Mouse (Mus musculus): ENCODE data around the gene Fscn2. TPM values are rescaled to one million over a fixed set of nuclear protein-coding genes. Genes with fewer than 3 reads are reported as not detected.

Gene Fscn2
- polyA plus RNA-seq, 1 experiment from 2014 or later, result 0.91 TPM

- WGBS, result 79% methylated on average over 17 of the region's 17 CpGs
- no peak overlapping the region for H3K4me3 ChIP-seq (ENCODE audit: low read length)
- peak overlapping the region; percentile 56 for H3K27ac ChIP-seq (ENCODE audit: low read length)
- H3K4me1 ChIP-seq (ENCODE audit: control insufficient read depth, insufficient read depth, low read length), result peaks cover 56% of the 10 kb centered on the region
- no peak overlapping the region for H3K9ac ChIP-seq (ENCODE audit: low read length)
- H3K4me2 ChIP-seq (ENCODE audit: low read depth, low read length), result no peak overlapping the region
- no peaks in the 10 kb centered on the region for H3K36me3 ChIP-seq (ENCODE audit: control insufficient read depth, insufficient read depth)
- no peaks in the 10 kb centered on the region for H3K9me3 ChIP-seq (replicated peaks; ENCODE audit: control insufficient read depth, low read length)
- no peak for ATAC-seq (replicated peaks; ENCODE audit: extremely low read depth, insufficient read depth, low FRiP score)
- no peaks in the 10 kb centered on the region for H3K27me3 ChIP-seq (ENCODE audit: control insufficient read depth, insufficient read depth, low read length)
Measured at GRCm38 (mm10) chr11:120354304-120355276, 6.7 kb upstream of the Fscn2 start.

- H3K9ac ChIP-seq (ENCODE audit: low read length), result no peak overlapping the region
- peaks cover 60% of the 10 kb centered on the region for H3K4me1 ChIP-seq (ENCODE audit: control insufficient read depth, insufficient read depth, low read length)
- ATAC-seq (replicated peaks; ENCODE audit: extremely low read depth, insufficient read depth, low FRiP score), result no peak
- no peaks in the 10 kb centered on the region for H3K36me3 ChIP-seq (ENCODE audit: control insufficient read depth, insufficient read depth)
- H3K4me3 ChIP-seq (ENCODE audit: low read length), result no peak overlapping the region
- 46% methylated on average over 5 of the region's 5 CpGs for WGBS
- peak overlapping the region; percentile 56 for H3K27ac ChIP-seq (ENCODE audit: low read length)
- H3K4me2 ChIP-seq (ENCODE audit: low read depth, low read length), result no peak overlapping the region
- no peaks in the 10 kb centered on the region for H3K27me3 ChIP-seq (ENCODE audit: control insufficient read depth, insufficient read depth, low read length)
- no peaks in the 10 kb centered on the region for H3K9me3 ChIP-seq (replicated peaks; ENCODE audit: control insufficient read depth, low read length)
Measured at GRCm38 (mm10) chr11:120355277-120356039, 5.9 kb upstream of the Fscn2 start.

GRCm38 (mm10) chr11:120356319-120356840, 5.0 kb upstream of the Fscn2 start:
- ATAC-seq (replicated peaks; ENCODE audit: extremely low read depth, insufficient read depth, low FRiP score), result no peak
- Histone ChIP-seq H3K4me2 (ENCODE audit: low read depth, low read length) (no peak overlapping the region), H3K9me3 (replicated peaks; ENCODE audit: control insufficient read depth, low read length) (no peaks in the 10 kb centered on the region), H3K4me3 (ENCODE audit: low read length) (no peak overlapping the region), H3K4me1 (ENCODE audit: control insufficient read depth, insufficient read depth, low read length) (peaks cover 53% of the 10 kb centered on the region), H3K27me3 (ENCODE audit: control insufficient read depth, insufficient read depth, low read length) (no peaks in the 10 kb centered on the region), H3K9ac (ENCODE audit: low read length) (no peak overlapping the region), H3K27ac (ENCODE audit: low read length) (no peak overlapping the region), H3K36me3 (ENCODE audit: control insufficient read depth, insufficient read depth) (no peaks in the 10 kb centered on the region)
- WGBS, result 78% methylated on average over 15 of the region's 15 CpGs

GRCm38 (mm10) chr11:120356900-120357299, 4.4 kb upstream of the Fscn2 start:
- Histone ChIP-seq H3K4me1 (ENCODE audit: control insufficient read depth, insufficient read depth, low read length) (peaks cover 48% of the 10 kb centered on the region), H3K9ac (ENCODE audit: low read length) (no peak overlapping the region), H3K27me3 (ENCODE audit: control insufficient read depth, insufficient read depth, low read length) (no peaks in the 10 kb centered on the region), H3K9me3 (replicated peaks; ENCODE audit: control insufficient read depth, low read length) (no peaks in the 10 kb centered on the region), H3K4me2 (ENCODE audit: low read depth, low read length) (no peak overlapping the region), H3K27ac (ENCODE audit: low read length) (no peak overlapping the region), H3K4me3 (ENCODE audit: low read length) (no peak overlapping the region), H3K36me3 (ENCODE audit: control insufficient read depth, insufficient read depth) (no peaks in the 10 kb centered on the region)
- no peak for ATAC-seq (replicated peaks; ENCODE audit: extremely low read depth, insufficient read depth, low FRiP score)
- 90% methylated on average over 4 of the region's 4 CpGs for WGBS

- 16% methylated on average over 10 of the region's 10 CpGs for WGBS
- peak; percentile 24; the same call in 1 of the 2 replicates for ATAC-seq (replicated peaks; ENCODE audit: extremely low read depth, insufficient read depth, low FRiP score)
Measured at GRCm38 (mm10) chr11:120357791-120358401, 3.4 kb upstream of the Fscn2 start.

GRCm38 (mm10) chr11:120359391-120359790, 1.9 kb upstream of the Fscn2 start:
- WGBS, result 73% methylated on average over 6 of the region's 6 CpGs
- peaks cover 27% of the 10 kb centered on the region for H3K4me1 ChIP-seq (ENCODE audit: control insufficient read depth, insufficient read depth, low read length)
- H3K36me3 ChIP-seq (ENCODE audit: control insufficient read depth, insufficient read depth), result no peaks in the 10 kb centered on the region
- H3K27me3 ChIP-seq (ENCODE audit: control insufficient read depth, insufficient read depth, low read length), result no peaks in the 10 kb centered on the region
- no peak overlapping the region for H3K4me3 ChIP-seq (ENCODE audit: low read length)
- H3K9ac ChIP-seq (ENCODE audit: low read length), result no peak overlapping the region
- H3K4me2 ChIP-seq (ENCODE audit: low read depth, low read length), result no peak overlapping the region
- no peak overlapping the region for H3K27ac ChIP-seq (ENCODE audit: low read length)
- no peak for ATAC-seq (replicated peaks; ENCODE audit: extremely low read depth, insufficient read depth, low FRiP score)
- no peaks in the 10 kb centered on the region for H3K9me3 ChIP-seq (replicated peaks; ENCODE audit: control insufficient read depth, low read length)

More at GRCm38 (mm10) chr11:120357791-120358401, 3.4 kb upstream of the Fscn2 start:
- H3K27ac ChIP-seq (ENCODE audit: low read length), result peak overlapping the region; percentile 40
- no peaks in the 10 kb centered on the region for H3K9me3 ChIP-seq (replicated peaks; ENCODE audit: control insufficient read depth, low read length)
- no peak overlapping the region for H3K4me3 ChIP-seq (ENCODE audit: low read length)
- no peaks in the 10 kb centered on the region for H3K27me3 ChIP-seq (ENCODE audit: control insufficient read depth, insufficient read depth, low read length)
- H3K36me3 ChIP-seq (ENCODE audit: control insufficient read depth, insufficient read depth), result no peaks in the 10 kb centered on the region
- H3K4me1 ChIP-seq (ENCODE audit: control insufficient read depth, insufficient read depth, low read length), result peaks cover 39% of the 10 kb centered on the region
- no peak overlapping the region; the same call in 1 of the 2 replicates for H3K4me2 ChIP-seq (ENCODE audit: low read depth, low read length)
- H3K9ac ChIP-seq (ENCODE audit: low read length), result peak overlapping the region; percentile 12; the same call in 1 of the 2 replicates

GRCm38 (mm10) chr11:120360062-120360461, 1.3 kb upstream of the Fscn2 start:
- Histone ChIP-seq H3K4me1 (ENCODE audit: control insufficient read depth, insufficient read depth, low read length) (peaks cover 25% of the 10 kb centered on the region), H3K9ac (ENCODE audit: low read length) (no peak overlapping the region), H3K27me3 (ENCODE audit: control insufficient read depth, insufficient read depth, low read length) (no peaks in the 10 kb centered on the region), H3K4me2 (ENCODE audit: low read depth, low read length) (no peak overlapping the region), H3K4me3 (ENCODE audit: low read length) (no peak overlapping the region), H3K9me3 (replicated peaks; ENCODE audit: control insufficient read depth, low read length) (no peaks in the 10 kb centered on the region), H3K36me3 (ENCODE audit: control insufficient read depth, insufficient read depth) (no peaks in the 10 kb centered on the region), H3K27ac (ENCODE audit: low read length) (no peak overlapping the region)
- WGBS, result 32% methylated on average over 8 of the region's 8 CpGs
- ATAC-seq (replicated peaks; ENCODE audit: extremely low read depth, insufficient read depth, low FRiP score), result 0 out of 2 replicates have a peak, but pooled peaks have one; percentile 4

- ATAC-seq (replicated peaks; ENCODE audit: extremely low read depth, insufficient read depth, low FRiP score), result no peak
- Histone ChIP-seq H3K27me3 (ENCODE audit: control insufficient read depth, insufficient read depth, low read length) (no peaks in the 10 kb centered on the region), H3K9me3 (replicated peaks; ENCODE audit: control insufficient read depth, low read length) (no peaks in the 10 kb centered on the region), H3K27ac (ENCODE audit: low read length) (no peak overlapping the region), H3K9ac (ENCODE audit: low read length) (no peak overlapping the region), H3K4me3 (ENCODE audit: low read length) (no peak overlapping the region), H3K36me3 (ENCODE audit: control insufficient read depth, insufficient read depth) (no peaks in the 10 kb centered on the region), H3K4me2 (ENCODE audit: low read depth, low read length) (no peak overlapping the region), H3K4me1 (ENCODE audit: control insufficient read depth, insufficient read depth, low read length) (peaks cover 23% of the 10 kb centered on the region)
- WGBS, result 82% methylated on average over 5 of the region's 5 CpGs
Measured at GRCm38 (mm10) chr11:120360755-120361154, 579 bp upstream of the Fscn2 start.

Measured in heart, embryonic 16.5 days (tissue).